Mouse (Mus musculus): ENCODE data around the gene Smap1. TPM values are rescaled to one million over a fixed set of nuclear protein-coding genes. Genes with fewer than 3 reads are reported as not detected.

Smap1 gene
- total RNA-seq, 2 experiments from 2014 or later: 48.0 to 57.1 TPM

- DNase-seq (ENCODE audit: low spot score in 2 of 2): no peak
These were observed 390 bp upstream of the Smap1 start for GRCm38 (mm10) chr1:23922530-23922884.

- no peak for DNase-seq (ENCODE audit: low spot score in 2 of 2)
These were observed 1.8 kb downstream of the Smap1 start for GRCm38 (mm10) chr1:23920275-23920674.

- no peak for DNase-seq (ENCODE audit: low spot score in 2 of 2)
These were observed 3.0 kb downstream of the Smap1 start for GRCm38 (mm10) chr1:23919086-23919485.

- no peak for DNase-seq (ENCODE audit: low spot score in 2 of 2)
These were observed 6.6 kb downstream of the Smap1 start for GRCm38 (mm10) chr1:23915483-23915882.

GRCm38 (mm10) chr1:23912988-23913387 is 9.1 kb downstream of the Smap1 start:
- no peak for DNase-seq (ENCODE audit: low spot score in 2 of 2)

GRCm38 (mm10) chr1:23906082-23906481 is 16.0 kb downstream of the Smap1 start:
- no peak for DNase-seq (ENCODE audit: low spot score in 2 of 2)

GRCm38 (mm10) chr1:23903340-23903739 is 18.8 kb downstream of the Smap1 start:
- no peak for DNase-seq (ENCODE audit: low spot score in 2 of 2)

- no peak for DNase-seq (ENCODE audit: low spot score in 2 of 2)
These were observed 19.4 kb downstream of the Smap1 start for GRCm38 (mm10) chr1:23902736-23903135.

GRCm38 (mm10) chr1:23899647-23900020 is 22.5 kb downstream of the Smap1 start:
- no peak for DNase-seq (ENCODE audit: low spot score in 2 of 2)

GRCm38 (mm10) chr1:23899020-23899646 is 23.0 kb downstream of the Smap1 start:
- DNase-seq (ENCODE audit: low spot score in 2 of 2): no peak

GRCm38 (mm10) chr1:23892072-23892471 is 30.0 kb downstream of the Smap1 start:
- DNase-seq (ENCODE audit: low spot score in 2 of 2): no peak

- no peak for DNase-seq (ENCODE audit: low spot score in 2 of 2)
These were observed 37.2 kb downstream of the Smap1 start for GRCm38 (mm10) chr1:23884914-23885313.

GRCm38 (mm10) chr1:23884087-23884668 is 37.9 kb downstream of the Smap1 start:
- DNase-seq (ENCODE audit: low spot score in 2 of 2): no peak

- no peak for DNase-seq (ENCODE audit: low spot score in 2 of 2)
These were observed 39.4 kb downstream of the Smap1 start for GRCm38 (mm10) chr1:23882681-23883080.

GRCm38 (mm10) chr1:23872194-23872593 is 49.9 kb downstream of the Smap1 start:
- DNase-seq (ENCODE audit: low spot score in 2 of 2): no peak

- no peak for DNase-seq (ENCODE audit: low spot score in 2 of 2)
These were observed 54.7 kb downstream of the Smap1 start for GRCm38 (mm10) chr1:23867350-23867862.

GRCm38 (mm10) chr1:23865566-23865965 is 56.6 kb downstream of the Smap1 start:
- no peak for DNase-seq (ENCODE audit: low spot score in 2 of 2)

- no peak for DNase-seq (ENCODE audit: low spot score in 2 of 2)
These were observed 61.2 kb downstream of the Smap1 start for GRCm38 (mm10) chr1:23860944-23861343.

GRCm38 (mm10) chr1:23855623-23856022 is 66.5 kb downstream of the Smap1 start:
- no peak for DNase-seq (ENCODE audit: low spot score in 2 of 2)

GRCm38 (mm10) chr1:23846044-23846680 is 76.0 kb downstream of the Smap1 start:
- DNase-seq (ENCODE audit: low spot score in 2 of 2): no peak

- DNase-seq (ENCODE audit: low spot score in 2 of 2): no peak
These were observed 77.1 kb downstream of the Smap1 start for GRCm38 (mm10) chr1:23845007-23845406.

GRCm38 (mm10) chr1:23843790-23844189 is 78.3 kb downstream of the Smap1 start:
- DNase-seq (ENCODE audit: low spot score in 2 of 2): no peak

- DNase-seq (ENCODE audit: low spot score in 2 of 2): no peak
These were observed 79.5 kb downstream of the Smap1 start for GRCm38 (mm10) chr1:23842629-23843028.

All from gastrocnemius, postnatal 4 days (tissue).